Mouse (Mus musculus) lung, postnatal 25 days (tissue): Measurements from ENCODE around the gene Fiz1.
A peak's percentile ranks its signal among the peaks of the same experiment; 100 is the strongest.

Experiments used
- DNase-seq: peaks from one replicate; pipeline ENCODE4 v3.0.0; 2022; ENCODE audit warnings: low spot score

The Fiz1 gene

DNA sequence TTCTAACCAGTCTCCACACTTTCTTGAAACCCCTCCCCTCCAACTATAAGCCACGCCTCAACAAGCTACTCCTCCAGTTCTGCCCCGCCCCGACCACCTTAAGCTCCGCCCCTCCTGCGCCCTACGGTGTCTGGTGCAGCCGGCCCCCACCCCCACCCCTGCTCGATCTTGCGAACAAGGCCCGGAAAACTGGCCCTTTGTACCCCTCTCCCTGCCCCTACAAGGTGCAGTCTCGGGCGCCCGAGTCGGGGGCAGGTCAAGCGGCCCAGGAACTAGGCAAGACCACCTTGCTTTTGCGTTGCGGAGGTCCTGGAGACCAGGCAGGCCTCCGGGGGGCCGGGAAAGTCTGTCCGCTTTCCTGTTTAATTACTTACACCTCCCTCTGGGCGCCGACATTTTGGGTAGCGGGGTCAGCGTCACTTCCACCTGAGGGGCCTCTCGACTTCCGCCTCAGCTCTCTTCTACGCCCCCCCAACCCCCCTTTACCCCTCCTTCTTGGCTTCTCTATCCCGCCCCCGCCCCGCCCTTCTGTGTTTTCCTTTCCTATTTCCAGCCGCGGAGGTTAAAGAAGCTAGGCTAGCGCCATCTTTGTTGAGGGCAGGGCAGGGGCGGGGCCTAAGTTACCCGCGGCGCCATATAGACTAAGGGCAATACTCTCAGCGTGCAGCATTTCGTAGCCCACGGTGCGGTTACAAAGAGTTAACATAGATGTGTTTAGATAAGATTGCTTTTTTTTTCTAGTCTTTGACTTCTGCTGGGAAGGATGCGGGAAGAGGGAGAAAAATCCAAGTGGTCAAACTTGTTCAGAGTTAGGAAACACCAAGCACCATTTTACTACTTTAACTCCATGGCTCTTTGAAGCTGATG lies at the start of gene Fiz1, which contains the start of gene Zfp524:
TSS of gene Fiz1 (minus strand) at position 447 of the 867 bp plus-strand sequence.
TSS of gene Zfp524 (plus strand) at position 165 of the 867 bp plus-strand sequence.
- peak; percentile 97 for DNase-seq

DNA sequence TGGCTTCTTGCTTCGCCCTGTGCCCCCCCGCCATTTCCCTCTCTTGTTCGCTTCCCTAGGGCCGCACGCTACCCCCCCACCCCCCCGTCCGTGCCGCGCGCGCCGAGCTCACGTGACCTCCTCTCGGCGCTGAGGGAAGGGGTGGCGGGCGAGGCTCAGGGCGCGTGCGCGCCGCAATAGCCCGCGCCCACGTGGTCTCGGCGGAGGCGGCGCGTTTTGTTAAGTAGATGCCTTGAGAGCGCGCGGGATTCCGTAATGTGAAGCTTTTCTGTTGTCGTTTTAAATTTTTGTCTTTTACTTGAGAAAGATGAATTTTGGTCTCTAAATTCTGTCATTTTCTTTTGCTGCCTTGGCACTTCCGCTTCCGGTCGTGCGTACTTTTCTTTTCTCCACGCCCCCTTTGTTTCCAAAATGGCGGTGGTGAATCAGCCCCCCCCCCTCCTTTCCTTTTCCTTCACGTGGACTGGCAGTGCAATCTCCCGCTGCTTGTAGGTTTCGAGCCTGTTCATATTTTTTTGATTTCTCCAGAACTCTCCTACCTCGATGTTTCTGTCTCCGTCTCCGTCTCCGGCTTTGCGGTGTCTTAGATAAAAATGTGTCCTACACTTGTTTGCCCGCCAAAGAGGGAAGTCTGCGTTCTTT lies 48.0 kb upstream of the Fiz1 start:
- DNase-seq = peak; percentile 65

DNA sequence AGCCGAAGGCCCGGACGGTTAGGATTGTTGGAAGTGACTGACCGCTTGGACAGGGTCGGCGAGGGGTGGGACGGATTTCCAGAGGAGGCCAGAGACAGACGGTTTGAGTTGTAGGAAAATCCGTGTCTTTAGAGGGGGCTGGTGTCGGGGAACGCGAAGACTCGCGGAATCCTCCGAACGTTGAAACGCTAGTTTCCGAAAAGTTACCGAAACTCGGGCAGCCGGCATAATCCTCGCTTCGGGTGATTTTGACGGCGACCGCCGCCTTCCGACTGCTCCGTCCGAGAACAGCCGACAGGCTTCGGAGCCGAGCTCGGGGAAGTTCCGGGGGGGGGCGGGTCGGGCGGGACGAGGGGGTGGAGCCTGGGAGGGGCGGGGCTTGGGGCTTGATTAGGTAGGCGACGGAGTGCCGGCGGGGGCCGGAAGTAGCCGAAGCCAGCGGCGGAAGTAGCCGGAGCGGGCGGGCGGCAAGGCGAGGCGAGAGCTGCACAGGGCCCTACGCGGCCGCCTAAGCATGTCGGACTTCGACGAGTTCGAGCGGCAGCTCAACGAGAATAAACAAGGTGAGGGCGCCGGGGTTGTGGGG lies 47.4 kb upstream of the Fiz1 start, which contains the start of gene U2af2:
TSS of gene U2af2 (plus strand) at position 370 of the 586 bp plus-strand sequence.
- peak; percentile 92 for DNase-seq

DNA sequence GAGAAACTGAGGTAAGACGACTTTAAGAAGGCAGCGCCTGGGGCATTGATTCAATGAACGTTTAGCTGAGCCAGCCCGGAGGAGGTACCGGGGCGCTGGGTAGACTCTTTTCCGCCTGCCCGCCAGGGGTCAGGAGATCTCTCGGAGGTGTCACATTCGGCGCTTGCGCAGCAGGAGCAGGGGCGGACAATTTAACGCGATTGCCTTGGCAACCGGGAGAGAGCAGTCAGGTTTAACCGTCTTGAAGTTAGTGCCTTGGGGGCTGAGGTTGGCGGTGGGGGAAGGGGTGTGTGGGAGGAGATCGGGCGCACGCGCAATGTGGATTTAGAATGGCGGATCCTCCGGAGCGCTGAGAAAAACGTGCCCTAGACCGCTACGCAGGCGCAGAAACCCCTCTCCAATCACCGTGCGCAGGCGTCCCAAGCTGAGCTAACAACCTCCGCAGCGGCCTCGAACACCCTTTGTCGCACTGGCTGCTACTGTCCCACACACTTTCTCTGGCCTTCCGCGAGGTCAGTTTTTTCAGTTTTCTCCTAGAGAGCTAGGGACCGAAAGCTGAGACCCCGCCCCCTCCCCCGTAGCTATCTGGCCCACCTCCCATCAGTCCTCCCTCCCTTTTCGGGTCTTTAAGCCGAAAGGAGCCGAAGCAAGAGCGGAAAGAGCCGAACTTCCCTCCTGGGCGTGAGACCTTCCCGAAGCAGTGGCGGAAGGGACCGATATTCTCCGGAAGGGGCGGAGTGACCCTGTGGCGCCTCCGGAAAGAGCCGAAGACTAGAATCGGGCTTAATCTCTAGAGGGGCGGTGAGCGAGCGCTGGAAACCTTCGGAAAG lies 46.7 kb upstream of the Fiz1 start:
- DNase-seq = peak; percentile 98

DNA sequence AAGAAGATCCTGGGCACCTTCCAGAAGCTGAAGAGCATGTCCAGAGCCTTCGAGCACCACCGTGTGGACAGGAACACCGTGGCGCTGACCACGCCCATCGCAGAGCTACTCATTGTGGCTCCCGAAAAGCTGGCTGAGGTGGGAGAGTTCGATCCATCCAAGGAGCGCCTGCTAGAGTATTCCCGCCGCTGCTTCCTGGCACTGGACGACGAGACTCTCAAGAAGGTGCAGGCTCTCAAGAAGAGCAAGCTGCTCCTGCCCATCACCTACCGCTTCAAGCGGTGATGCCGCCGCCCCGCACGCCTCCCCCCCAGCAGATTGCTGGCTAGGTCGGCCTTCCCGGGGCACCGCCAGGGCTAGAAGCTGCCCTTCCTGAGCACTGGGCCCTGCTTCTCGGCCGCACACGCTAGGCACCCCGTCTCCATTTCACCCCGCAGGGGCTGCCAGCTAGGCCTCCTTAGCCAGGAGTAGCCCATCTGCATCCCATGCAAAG lies 45.8 kb upstream of the Fiz1 start:
- DNase-seq = peak; percentile 80

DNA sequence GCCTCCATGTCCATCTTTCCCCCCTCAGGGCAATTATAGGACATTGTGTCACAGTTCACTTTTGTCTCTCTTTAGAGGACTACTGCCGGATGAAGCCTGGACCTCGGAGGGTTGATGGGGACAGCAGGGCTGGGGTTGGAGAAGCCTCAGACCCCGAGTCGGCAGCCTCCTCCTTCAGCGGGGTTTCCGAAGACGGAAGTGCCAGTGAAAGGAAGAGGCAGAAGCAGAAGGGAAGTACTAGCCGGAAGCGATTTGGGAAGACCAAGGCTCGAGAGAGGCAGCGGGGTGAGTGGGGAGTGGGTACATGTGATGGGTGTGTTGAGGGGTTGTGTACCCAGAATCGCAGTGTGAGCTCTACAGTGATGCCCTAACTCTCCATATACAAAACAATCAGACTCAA lies 44.9 kb upstream of the Fiz1 start:
- no peak for DNase-seq

DNA sequence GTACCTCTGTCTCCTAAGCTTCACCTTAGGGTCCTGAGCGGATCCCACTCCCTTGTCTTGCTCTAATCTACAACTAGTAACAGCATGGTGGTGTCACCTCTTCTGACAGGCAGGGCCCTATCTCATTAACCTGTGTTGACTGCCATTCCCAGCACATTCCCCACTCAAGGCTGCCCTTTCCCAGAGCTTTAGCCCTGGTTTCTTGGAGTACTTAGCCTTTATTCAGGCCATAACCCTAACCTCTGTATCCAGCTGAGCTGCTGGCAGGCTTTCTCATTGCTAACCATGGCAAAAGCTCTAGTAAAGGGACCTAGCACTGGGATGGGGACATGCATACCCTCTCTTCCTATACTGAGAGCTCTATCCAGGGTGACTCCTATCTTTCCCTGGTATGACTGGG lies 44.1 kb upstream of the Fiz1 start:
- no peak for DNase-seq

DNA sequence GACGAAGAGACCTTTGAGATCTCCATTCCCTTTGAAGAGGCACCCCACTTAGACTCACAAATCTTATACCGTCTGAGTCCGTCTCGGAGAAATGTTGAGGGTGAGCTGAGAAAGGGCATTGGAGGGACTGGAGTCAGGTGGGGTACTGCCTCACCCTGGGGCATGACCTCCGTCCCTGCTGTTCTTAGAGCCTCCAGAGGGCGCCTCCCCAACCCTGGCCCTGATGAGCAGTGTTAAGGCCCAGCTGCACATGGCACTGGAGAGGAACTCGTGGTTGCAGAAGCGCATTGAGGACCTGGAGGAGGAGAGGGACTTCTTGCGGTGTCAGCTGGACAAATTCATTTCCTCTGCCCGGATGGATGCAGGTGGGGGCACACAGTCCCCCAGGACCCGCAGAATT lies 43.3 kb upstream of the Fiz1 start:
- DNase-seq = no peak

DNA sequence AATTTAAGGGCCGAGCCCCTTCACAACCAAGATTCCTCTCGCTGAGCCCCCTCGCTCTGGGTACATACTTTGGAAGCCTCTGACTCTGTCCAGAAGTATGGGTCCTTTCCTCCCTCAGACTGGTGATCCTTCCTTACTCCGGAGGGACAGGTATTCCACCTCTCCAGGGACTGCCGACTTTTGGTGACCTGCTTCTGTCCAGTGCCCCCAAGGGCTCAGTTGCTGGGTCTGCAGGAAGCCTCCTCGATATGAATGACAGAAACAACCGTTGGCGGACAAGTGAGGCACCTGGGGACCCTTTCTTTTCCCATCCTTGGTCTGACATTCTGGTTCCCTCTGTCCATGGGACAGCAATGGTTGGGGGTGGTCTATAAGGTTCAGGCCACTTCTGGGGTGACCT lies 42.9 kb upstream of the Fiz1 start:
- no peak for DNase-seq

DNA sequence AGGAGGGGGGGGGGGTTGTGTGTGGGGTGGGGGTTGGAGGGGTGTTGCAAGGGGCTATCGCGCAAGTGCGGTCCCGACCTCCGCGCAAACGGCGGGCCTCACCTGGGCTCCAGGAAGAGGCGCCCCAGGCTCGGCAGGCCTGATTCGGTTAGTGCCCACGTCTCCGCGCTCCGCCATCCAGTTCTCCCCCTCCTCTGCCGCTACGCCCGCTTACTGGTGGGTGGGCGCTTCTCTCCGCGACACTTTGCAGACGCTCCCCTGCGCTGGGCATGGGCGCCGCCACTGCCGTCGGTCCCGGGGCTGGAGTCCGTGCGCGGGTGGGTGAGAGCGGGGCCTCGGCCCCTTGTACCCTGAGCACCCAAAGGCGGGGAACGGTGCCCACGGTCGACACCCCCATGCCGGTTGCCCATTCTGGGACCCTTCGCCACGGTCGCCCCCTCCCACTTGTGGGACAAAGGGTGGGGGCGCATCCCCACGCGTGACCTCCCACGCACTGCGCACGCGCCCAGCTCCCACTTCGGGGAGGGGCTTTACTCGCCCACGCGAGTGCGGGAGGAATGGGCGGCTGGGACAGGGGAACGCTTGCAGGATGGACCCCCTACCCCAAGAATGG lies 42.3 kb upstream of the Fiz1 start:
- DNase-seq = no peak

DNA sequence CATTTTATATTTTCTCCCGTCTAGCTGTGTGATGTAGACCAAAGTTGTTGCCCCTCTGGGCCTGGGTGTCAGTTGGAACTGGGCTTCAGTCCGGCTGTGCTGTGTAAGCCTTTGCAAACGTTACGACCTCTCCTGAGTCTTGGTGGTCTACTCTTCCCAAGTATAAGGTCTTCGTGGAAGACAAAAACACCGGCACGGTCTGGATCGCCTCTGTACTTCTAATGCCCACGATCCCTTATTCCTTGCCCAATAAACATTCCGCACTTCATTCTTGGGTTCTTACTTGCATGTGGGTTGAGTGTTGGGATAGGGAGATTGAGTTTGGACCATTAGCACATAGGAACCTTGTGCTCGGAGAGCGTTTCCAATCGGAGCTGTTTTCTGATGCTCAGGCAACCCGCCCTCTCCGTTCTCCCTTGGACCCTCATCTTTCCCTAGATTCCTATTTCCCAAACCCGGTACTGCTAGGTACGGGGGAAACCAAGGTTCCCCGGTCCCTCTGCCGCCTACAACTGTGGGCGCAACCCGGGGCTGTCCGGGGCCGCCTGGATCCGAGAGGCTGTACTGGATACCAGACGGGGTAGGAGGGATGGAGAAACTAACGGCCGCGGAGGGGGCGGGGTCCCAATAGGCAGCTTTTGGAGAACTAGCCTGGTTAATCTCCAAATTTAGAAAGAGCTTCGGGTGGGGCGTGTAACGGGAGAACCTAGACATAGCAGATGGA lies 39.1 kb upstream of the Fiz1 start:
- DNase-seq = no peak

DNA sequence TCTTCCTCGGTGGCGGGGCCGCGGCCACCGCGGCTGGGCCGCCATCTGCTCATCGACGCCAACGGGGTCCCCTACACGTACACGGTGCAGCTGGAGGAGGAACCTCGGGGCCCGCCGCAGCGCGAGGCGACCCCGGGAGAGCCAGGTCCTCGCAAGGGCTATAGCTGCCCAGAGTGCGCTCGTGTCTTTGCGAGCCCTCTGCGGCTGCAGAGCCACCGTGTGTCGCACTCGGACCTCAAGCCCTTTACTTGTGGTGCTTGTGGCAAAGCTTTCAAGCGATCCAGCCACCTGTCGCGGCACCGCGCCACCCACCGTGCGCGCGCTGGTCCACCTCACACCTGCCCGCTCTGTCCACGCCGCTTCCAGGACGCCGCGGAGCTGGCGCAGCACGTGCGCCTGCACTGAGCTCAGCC lies 38.4 kb upstream of the Fiz1 start:
- DNase-seq = no peak

DNA sequence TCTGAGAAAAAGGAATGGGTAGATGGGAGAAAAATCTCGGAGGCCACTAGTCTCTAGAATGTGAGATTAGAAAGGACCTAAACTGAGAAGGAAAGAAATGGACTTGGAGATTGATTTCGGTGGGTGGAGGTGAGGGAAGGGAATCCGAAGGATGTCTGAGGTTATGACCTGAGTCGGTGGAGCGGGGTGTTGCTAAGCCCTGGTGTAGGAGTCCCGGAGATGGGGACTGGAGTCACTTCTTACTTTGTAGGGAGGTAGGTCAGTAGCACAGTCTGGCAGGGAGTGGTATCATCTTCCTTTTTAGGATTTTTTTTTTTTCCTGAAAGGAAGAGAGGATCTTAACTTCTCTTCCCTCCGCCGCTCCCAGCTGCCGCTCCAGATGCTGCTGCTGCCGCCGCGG lies 37.9 kb upstream of the Fiz1 start:
- DNase-seq = no peak

DNA sequence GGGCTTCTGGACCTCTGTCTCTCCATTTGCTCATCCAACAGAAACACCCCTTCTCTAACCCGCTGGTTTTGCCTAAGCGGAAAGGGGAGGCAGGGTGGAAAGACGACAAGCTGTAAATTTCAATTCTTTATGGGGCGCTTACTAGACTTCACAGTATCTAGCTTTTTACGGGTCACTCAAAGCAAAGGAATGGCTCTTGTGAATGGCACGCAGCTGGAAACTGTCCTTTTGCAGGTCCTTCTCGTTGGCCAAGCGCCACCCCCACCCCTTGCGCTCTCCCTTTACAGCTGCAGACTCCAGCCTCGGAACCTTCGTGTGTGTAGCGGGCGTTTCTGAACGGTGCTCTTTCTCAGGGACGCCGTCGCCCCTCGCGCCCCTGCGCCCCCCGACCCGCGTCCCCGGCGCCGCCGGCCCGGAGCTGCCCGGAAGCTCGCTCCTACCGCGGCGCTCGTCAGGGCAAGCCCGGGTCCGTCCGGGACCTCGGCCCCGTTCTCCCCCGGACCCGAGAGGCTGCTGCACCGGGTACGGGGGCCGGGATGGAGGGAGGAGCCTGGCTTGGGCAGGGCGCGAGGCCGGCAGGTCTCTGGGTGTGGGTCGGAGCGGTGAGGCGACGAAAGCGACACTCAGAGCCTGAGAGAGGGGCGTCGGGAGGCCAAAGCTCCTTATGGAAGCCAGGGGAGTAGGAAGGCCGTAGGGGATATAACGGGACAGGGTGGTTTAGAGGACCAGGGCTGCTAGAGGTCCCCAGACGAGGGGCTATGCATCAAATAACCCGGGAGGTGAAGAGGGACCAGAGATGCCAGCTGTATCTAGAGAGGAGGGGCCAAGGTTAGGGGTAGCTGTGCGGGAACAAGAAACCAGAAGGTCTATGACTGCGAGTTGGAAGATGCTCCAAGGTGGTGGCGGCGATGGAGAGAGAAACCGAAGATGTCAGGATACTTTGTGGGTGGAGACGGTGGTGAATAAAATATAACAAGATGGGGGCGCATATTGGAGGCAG lies 37.0 kb upstream of the Fiz1 start, which contains the start of gene Zfp580:
TSS of gene Zfp580 (plus strand) at position 346 of the 1,000 bp plus-strand sequence.
- peak; percentile 48 for DNase-seq

DNA sequence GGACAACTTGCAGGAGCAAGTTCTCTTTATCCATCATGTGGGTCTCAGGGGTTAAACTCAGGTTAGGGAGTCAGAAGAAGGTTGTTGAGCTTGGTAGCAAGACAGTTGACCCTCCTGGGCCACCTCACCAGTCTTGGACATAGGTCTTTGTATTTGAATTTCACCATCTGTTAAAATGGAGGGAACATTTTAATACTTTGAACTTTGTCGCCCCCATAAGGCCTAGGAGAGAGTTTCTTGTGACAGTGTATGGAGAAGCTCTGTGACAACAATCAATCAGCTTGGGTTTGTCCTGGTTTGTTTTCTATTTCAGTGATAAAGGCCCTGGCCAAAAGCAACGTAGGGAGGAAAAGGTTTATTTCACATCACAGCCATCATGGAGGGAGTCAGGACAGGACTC lies 32.8 kb upstream of the Fiz1 start:
- peak; percentile 70 for DNase-seq

DNA sequence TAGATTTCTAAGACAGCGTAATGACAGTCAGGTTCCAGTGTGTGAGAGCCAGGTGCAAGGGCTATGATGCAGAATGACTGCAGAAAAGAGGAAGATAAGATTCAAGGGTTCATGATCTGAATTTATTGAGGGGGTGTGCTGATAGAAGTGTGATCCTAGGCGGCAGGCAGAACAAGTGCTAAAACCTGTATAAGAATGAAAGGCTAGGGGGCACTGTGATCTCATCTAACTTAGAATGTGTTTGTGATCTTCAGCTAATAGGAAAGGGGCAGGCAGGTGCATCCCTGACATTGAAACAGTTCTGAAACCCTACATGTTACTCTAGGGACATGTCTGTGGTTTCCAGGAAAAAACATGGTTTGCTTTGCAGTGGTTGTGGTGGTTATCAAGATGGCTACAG lies 31.6 kb upstream of the Fiz1 start:
- DNase-seq = no peak

DNA sequence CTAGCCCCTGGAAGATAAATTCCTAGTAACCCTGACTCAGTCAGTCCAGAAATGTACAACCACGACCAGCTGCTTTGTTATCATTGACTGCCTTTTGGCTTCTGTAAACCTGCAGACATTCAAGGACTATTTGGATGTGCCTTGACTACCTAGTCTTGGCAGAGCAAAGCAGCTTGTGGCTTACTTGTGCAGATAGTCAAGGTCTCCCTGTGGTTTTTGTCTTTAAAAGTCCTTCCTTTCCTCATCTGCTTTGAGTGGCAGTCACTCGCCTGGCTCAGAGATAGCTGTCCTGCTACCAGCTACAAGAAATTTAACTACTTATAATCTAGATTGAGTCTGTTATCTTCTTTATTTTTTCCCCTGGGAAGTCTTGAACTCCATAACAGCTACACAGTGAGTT lies 30.5 kb upstream of the Fiz1 start:
- DNase-seq = no peak

DNA sequence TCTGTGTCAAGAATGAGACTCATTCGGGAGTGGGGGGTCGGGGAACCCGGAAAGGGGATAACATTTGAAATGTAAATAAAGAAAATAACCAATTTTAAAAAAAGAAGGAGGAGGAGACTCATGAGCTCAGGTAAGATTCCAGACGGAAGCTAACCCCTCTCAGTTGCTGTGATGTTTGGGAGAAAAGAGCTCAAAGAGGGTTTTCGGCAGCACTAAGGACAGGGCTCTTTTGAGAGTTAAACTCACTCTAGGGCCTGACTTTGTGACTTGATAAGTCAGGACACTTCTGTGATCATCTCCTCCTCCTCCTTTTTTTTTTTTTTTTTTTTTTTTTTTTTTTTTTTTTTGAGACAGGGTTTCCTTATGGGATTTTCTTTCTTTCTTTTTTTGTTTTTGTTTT lies 24.4 kb upstream of the Fiz1 start:
- DNase-seq = no peak

DNA sequence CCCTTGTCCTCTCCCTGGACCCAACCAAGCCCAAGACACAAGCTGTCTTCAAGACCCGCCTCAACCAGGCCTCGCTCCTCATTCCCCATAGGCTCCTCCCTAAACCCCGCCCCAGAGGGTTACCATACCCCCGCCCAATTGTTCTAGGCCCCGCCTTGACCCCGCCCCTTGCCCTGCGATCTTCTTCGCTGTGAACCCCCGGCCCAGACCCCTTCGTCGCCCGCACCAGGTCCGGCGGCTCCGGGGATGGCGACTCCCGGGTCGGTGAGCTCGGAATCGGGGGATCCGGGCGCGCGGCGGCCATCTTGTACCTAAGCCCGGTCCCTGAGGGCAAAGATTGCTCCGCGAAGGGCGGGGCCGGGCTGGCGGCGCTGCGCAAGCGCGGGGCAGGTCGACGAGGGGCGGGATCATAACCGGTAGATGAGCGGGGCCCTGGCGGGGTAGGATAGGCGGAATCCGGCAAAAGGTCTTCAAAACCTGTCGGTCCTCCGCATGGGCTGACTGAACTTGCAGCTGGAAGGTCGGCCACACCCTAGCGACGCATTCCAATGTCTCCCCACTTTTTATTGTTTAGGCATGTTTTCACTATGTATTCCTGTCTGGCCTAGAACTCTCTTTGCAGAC lies 23.7 kb upstream of the Fiz1 start, which contains the start of gene Zfp784:
TSS of gene Zfp784 (minus strand) at position 338 of the 624 bp plus-strand sequence.
- DNase-seq = peak; percentile 95
